Mouse (Mus musculus): ENCODE results near the gene Gstk1.

DNA sequence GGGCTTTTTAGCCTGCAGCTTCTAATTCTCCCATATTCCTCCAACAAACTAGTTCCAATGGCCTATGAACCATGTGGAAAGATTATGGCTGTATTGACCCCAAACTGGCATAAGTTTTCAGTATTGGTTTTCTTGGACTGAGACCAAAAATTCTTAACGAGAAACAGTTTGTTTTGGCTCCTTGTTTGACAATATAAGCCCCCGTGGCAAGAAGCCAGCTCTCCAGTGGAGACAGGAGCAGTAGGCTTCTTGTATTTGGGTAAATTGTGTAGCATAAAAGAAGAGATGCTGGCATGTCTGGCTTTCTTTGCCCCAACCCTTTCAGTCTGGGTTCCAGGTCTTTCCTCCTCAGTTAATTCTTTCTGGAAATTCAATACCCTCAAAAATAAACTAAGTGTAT lies 30.4 kb downstream of the Gstk1 start:
- TF ChIP-seq CTCF (IDR thresholded peaks at IDR 0.05; ENCODE audit: insufficient read depth, low read depth, low read length) = no peak
- no peak for TF ChIP-seq POLR2A (IDR thresholded peaks at IDR 0.05; ENCODE audit: insufficient read depth, low read depth, low read length)

Data from olfactory bulb, adult 2 months (tissue).